Mouse (Mus musculus) lung, embryonic 15.5 days (tissue): ENCODE measurements around the gene Stk4. TPM values are rescaled to one million over a fixed set of nuclear protein-coding genes. Genes with fewer than 3 reads are reported as not detected.
A peak's percentile ranks its signal among the peaks of the same experiment; 100 is the strongest.

Experiments
- ATAC-seq: fragments of 200-750 bp; cut with Nextera tagmentation; 2 replicates; pipeline ENCODE4 v1.8.0; 2017; ENCODE audit warnings: moderate number of reproducible peaks, borderline replicate concordance; ENCODE audit not compliant: low FRiP score, low TSS enrichment; ENCODE audit errors: extremely low read depth
- H3K27ac ChIP-seq: fragments of 300-500 bp; sonication (generic); 2 replicates; pipeline ENCODE4 v1.5.1; 2015; ENCODE audit warnings: moderate library complexity, mild to moderate bottlenecking, inconsistent platforms
- H3K27me3 ChIP-seq: fragments of 300-500 bp; sonication (generic); 2 replicates; pipeline ENCODE4 v1.6.1; 2015; ENCODE audit warnings: inconsistent platforms
- H3K36me3 ChIP-seq: fragments of 300-500 bp; sonication (generic); 2 replicates; pipeline ENCODE4 v1.6.1; 2015; ENCODE audit warnings: inconsistent platforms
- H3K4me1 ChIP-seq: fragments of 300-500 bp; sonication (generic); 2 replicates; pipeline ENCODE4 v1.6.1; 2015; ENCODE audit warnings: inconsistent platforms
- H3K4me2 ChIP-seq: fragments of 300-500 bp; sonication (generic); 2 replicates; pipeline ENCODE4 v1.6.1; 2015; ENCODE audit warnings: inconsistent platforms, mild to moderate bottlenecking, moderate library complexity
- H3K4me3 ChIP-seq: fragments of 300-500 bp; sonication (generic); 2 replicates; pipeline ENCODE4 v1.5.1; 2015; ENCODE audit warnings: mild to moderate bottlenecking, inconsistent platforms
- H3K9ac ChIP-seq: fragments of 300-500 bp; sonication (generic); 2 replicates; pipeline ENCODE4 v1.6.1; 2015; ENCODE audit warnings: inconsistent platforms
- H3K9me3 ChIP-seq: fragments of 300-500 bp; sonication (generic); 2 replicates; pipeline ENCODE4 v1.6.1; 2016; ENCODE audit warnings: inconsistent platforms
- WGBS: fragments of 180-500 bp; shearing (Covaris S2); methylation state at CpG from one replicate; pipeline ENCODE4 v1.1.7; 2015; 5-methylcytosine and 5-hydroxymethylcytosine counted together
- polyA plus RNA-seq: library from polyadenylated mRNA; unstranded; fragments of >200 nt; fragmentation: Nextera tagmentation; extraction: Ambion mirVana; gene quantifications from 2 replicates; pipeline ENCODE4 v1.2.1, GENCODE M21; 2015

Gene Stk4
- polyA plus RNA-seq, 1 experiment from 2014 or later, result 23.2 TPM

DNA sequence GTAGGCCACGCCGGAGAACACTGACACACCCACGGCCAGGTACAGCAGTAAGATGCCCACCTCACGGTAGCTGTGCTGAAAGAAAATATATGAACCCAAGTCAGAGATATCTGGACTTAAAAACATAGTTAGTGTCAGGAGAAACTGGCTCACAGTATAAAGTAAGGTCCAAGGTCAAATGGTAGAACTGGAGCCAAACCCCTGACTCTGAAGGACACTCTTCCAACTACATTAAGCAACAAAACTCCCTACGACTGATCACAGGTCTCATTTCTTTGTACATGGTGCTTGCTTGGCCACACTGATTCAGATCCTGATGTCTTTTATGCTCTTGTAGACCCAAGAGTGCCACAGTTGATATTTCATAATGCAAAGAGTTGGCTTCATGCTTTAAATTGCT lies 94.8 kb downstream of the Stk4 start:
- ATAC-seq, result no peak

DNA sequence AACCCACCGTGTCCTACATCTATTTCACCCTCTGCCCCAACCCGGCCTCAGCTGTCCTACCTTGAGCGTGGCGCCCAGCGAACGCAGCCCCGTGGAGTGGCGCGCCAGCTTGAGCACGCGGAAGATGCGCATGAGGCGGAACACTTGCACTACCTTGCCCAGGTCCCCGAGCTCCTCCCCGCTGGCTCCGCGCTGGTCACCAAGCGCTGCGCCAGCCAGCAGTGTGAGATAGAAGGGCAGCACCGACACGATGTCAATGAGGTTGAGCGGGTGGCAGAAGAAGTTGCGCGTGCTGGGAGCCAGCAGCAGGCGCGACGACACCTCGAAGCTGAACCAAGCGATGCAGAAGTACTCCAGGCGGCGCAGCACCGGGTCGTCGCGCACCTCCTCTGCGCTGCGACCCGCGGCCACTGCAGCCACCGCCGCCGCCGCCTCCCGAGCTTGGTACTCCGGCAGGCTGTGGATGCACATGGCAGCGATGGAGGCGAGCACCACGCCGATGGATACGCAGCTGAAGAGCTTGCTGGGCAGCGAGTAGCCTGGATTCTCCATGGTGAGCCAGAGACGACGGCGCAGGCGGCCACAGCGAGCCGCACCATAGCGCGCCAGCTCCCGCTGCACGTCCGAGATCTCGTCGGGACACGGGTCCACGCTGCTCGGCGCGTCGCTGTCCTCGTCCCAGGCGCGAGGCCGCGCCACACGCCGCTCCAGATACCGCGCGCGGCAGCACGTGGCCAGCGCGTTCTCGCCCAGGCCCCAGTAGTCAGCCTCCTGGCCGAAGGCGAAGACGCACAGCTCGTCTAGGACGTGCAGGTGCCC lies 97.8 kb downstream of the Stk4 start:
- Histone ChIP-seq H3K36me3 (no peaks in the 10 kb centered on the region), H3K4me2 (peak overlapping the region; percentile 60), H3K9ac (no peak overlapping the region), H3K9me3 (no peaks in the 10 kb centered on the region), H3K4me1 (peaks cover 19% of the 10 kb centered on the region), H3K27ac (no peak overlapping the region), H3K27me3 (peaks cover 75% of the 10 kb centered on the region), H3K4me3 (peak overlapping the region; percentile 29)
- peak; percentile 34; the same call in 1 of the 2 replicates for ATAC-seq
- WGBS, result 10% methylated on average over 90 of the region's 90 CpGs

More for the DNA sequence above, 94.8 kb downstream of the Stk4 start:
- H3K4me3 ChIP-seq, result no peak overlapping the region
- no peak overlapping the region for H3K4me2 ChIP-seq
- peaks cover 46% of the 10 kb centered on the region for H3K27me3 ChIP-seq
- 88% methylated on average over 5 of the region's 5 CpGs for WGBS
- H3K36me3 ChIP-seq, result no peaks in the 10 kb centered on the region
- H3K9ac ChIP-seq, result no peak overlapping the region
- no peak overlapping the region for H3K27ac ChIP-seq
- no peaks in the 10 kb centered on the region for H3K9me3 ChIP-seq
- H3K4me1 ChIP-seq, result peaks cover 12% of the 10 kb centered on the region

DNA sequence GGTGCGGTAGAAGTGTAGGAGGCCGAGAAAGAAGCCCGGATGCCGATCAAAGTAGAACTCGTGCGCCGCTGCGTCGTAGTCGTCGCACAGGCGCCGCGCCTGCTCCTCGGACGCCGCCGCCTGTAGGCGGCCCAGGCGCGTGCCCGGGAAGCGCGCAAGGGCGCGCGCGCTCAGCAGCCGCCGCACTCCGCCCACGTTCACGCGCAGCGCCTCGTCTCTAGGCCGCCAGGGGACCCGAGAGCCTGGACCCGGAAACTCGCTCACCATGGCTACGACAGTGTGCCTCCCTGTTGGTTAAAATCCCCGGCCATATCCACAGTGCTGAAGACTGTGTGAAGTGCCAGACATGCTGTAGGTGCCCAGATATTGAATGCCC lies 98.4 kb downstream of the Stk4 start:
- H3K9ac ChIP-seq, result no peak overlapping the region
- no peak for ATAC-seq

DNA sequence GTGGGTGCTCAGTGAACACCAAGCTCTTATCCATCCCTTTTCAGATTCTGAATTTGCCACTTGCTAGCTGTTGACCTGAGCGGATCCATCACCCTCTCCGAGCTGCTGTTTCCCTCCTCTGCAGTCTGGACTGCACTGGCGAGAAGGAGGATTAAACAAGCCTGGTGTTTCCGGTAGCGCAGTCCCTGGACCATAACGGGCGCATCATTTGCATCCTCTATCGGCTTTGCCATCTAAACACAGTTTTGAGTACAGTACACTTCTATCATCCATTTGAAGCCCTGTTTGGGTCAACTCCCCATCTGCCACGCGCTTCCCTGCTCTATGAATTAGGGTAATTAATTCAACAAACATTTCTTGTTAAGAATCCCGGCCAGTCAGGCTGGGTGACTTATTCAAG lies 100.2 kb downstream of the Stk4 start:
- H3K27me3 ChIP-seq, result peaks cover 85% of the 10 kb centered on the region
- WGBS, result 6% methylated on average over 11 of the region's 11 CpGs
- no peak overlapping the region; the same call in 1 of the 2 replicates for H3K4me2 ChIP-seq
- H3K4me1 ChIP-seq, result peaks cover 19% of the 10 kb centered on the region
- no peaks in the 10 kb centered on the region for H3K9me3 ChIP-seq
- H3K9ac ChIP-seq, result no peak overlapping the region
- H3K4me3 ChIP-seq, result no peak overlapping the region
- no peaks in the 10 kb centered on the region for H3K36me3 ChIP-seq
- ATAC-seq, result no peak
- no peak overlapping the region for H3K27ac ChIP-seq

More for the DNA sequence above, 98.4 kb downstream of the Stk4 start:
- no peak overlapping the region for H3K27ac ChIP-seq
- no peaks in the 10 kb centered on the region for H3K9me3 ChIP-seq
- peak overlapping the region; percentile 29 for H3K4me3 ChIP-seq
- H3K4me2 ChIP-seq, result peak overlapping the region; percentile 60
- peaks cover 19% of the 10 kb centered on the region for H3K4me1 ChIP-seq
- peaks cover 80% of the 10 kb centered on the region for H3K27me3 ChIP-seq
- WGBS, result 8% methylated on average over 42 of the region's 42 CpGs
- H3K36me3 ChIP-seq, result no peaks in the 10 kb centered on the region

DNA sequence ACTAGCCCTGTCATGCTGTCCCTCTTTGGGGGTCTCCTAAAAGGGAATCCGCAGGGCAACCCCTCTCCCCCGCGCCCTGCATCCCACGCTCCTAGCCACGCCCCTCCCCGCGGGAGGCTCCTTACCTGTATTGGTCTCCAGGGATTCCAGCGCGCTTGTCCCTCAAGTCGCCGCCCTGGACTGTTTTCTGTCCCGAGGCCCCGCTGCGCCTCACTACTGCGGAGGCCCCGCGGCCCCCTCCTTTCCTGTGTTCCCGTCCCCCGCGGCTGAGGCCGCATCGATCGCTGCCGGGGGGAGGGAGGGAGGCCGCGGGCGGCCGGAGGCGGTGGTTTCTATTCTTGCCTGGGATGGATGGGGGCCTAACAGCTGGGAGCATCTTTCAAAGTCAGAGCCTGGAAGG lies 100.8 kb downstream of the Stk4 start, which contains the start of gene Kcns1:
Gene Kcns1 (minus strand): TSS at position 212 of the 400 bp plus-strand sequence.
- Histone ChIP-seq H3K27me3 (peaks cover 79% of the 10 kb centered on the region), H3K27ac (no peak within 1 kb of the TSS), H3K36me3 (no peaks in the 10 kb centered on the region), H3K4me3 (peak within 1 kb of the TSS; percentile 25), H3K4me2 (peak within 1 kb of the TSS; percentile 51), H3K4me1 (peaks cover 19% of the 10 kb centered on the region), H3K9me3 (no peaks in the 10 kb centered on the region), H3K9ac (no peak within 1 kb of the TSS)
- ATAC-seq, result no peak
- under 1% methylated on average over 23 of the region's 29 CpGs for WGBS

DNA sequence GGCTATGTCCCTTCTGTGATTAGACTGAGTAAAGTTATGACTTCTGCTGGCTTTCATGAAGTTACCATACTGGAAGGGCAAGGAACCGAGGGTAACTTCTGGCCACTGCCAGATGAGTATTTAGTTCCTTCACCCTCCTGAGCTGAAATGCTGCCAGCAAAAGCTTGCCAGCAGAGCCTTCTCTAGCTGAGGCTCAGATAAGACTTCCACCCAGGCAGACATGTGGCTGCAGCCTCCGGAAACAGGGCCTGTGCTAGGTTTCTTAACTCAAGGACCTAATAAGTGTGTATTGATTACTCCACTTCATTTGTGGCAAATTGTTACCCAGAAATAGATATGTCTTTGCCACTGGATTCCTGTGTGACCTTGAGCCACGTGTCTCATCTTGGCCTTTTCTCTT lies 103.3 kb downstream of the Stk4 start:
- no peak for ATAC-seq
- H3K27ac ChIP-seq, result no peak overlapping the region
- H3K27me3 ChIP-seq, result peaks cover 59% of the 10 kb centered on the region
- H3K36me3 ChIP-seq, result no peaks in the 10 kb centered on the region
- peaks cover 10% of the 10 kb centered on the region for H3K4me1 ChIP-seq
- H3K9ac ChIP-seq, result no peak overlapping the region
- no peaks in the 10 kb centered on the region for H3K9me3 ChIP-seq
- 53% methylated on average over 3 of the region's 3 CpGs for WGBS
- no peak overlapping the region for H3K4me2 ChIP-seq
- no peak overlapping the region for H3K4me3 ChIP-seq

DNA sequence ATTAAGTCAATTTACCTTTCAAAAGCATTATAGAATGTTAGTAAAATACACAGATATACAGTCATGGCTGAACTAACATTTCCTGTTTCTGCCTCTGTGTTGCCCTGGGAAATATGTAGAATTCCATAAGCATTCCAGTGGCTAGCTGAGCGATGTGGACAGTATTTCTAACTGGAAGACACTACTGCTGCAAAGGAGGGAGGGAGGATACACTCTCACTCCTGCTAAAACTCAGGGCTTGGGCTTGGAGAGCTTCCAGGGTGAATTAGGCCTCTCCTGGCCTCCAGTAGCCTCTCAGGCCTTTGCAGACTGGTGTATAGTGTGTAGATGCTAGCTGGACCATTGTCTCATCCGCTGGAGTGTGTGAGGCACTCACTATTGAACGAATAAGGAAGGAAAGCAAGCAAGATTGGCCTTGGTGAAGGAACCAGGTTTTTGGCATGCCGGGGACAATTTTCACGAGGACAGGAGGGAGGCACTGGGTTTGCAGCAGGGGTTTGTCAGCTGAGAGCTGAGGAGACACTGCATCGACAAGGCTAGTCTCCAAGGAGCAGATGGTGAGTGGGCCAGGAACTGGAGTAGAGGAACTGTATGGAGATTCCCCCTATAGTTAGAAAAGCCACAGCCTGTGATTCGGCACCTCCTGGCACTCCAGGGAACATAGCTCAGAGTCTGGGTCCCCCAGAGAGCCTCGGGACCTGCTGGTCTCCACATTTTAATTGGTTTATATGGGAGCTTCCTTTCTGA lies 104.7 kb downstream of the Stk4 start:
- H3K4me1 ChIP-seq, result peaks cover 7% of the 10 kb centered on the region; the same call in 1 of the 2 replicates
- H3K4me3 ChIP-seq, result no peak overlapping the region
- no peak overlapping the region for H3K4me2 ChIP-seq
- peaks cover 45% of the 10 kb centered on the region for H3K27me3 ChIP-seq
- H3K27ac ChIP-seq, result no peak overlapping the region
- no peaks in the 10 kb centered on the region for H3K36me3 ChIP-seq
- WGBS, result 60% methylated on average over 8 of the region's 8 CpGs
- no peak overlapping the region for H3K9ac ChIP-seq
- no peak for ATAC-seq
- H3K9me3 ChIP-seq, result no peaks in the 10 kb centered on the region

DNA sequence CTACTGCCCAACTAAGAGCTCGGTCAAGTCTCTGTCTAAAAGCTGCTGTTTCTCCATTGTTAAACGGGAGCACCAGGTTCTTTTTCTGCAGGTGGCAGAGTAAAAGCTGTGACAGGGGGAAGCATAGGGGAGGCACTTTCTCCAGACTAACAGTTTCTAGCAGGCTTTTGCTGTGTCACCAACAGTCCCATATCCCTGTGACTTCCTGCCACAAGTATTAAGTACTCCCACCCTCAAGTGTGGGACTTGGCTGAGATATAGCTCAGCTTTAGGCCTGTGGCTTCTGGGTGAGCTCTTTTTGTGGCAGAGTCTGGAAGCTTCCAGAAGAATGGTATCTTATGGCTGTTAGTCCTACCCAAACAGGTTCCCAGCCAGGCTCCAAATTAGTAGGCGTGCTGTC lies 105.7 kb downstream of the Stk4 start:
- H3K36me3 ChIP-seq, result no peaks in the 10 kb centered on the region
- WGBS, result 67% methylated on average over 3 of the region's 3 CpGs
- H3K9ac ChIP-seq, result no peak overlapping the region
- ATAC-seq, result no peak
- no peak overlapping the region for H3K4me3 ChIP-seq
- H3K4me2 ChIP-seq, result no peak overlapping the region
- H3K27me3 ChIP-seq, result peaks cover 35% of the 10 kb centered on the region
- H3K27ac ChIP-seq, result no peak overlapping the region
- H3K4me1 ChIP-seq, result peaks cover 3% of the 10 kb centered on the region; the same call in 1 of the 2 replicates
- H3K9me3 ChIP-seq, result no peaks in the 10 kb centered on the region

DNA sequence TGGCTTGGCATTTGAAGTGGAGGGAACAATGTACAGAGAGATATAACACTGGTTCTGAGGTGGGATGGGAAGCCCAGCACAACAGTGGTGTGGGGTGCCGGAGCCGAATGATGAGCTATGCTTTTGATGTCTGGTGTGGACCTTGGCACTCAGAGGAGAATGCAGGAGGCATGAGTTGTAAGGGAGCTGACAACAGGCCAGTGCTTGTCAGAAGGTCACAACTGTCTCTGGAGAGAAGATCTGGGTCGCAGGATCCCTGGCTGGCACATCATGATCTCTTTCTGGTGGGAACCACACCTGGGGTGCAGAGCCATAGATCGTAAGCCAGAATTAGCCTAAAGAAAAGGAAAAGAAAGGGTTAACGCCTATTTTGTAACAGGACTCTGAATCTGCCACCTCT lies 107.7 kb downstream of the Stk4 start:
- Histone ChIP-seq H3K36me3 (no peaks in the 10 kb centered on the region), H3K9me3 (no peaks in the 10 kb centered on the region), H3K4me2 (no peak overlapping the region), H3K27me3 (peaks cover 16% of the 10 kb centered on the region), H3K4me3 (no peak overlapping the region), H3K9ac (no peak overlapping the region), H3K4me1 (no peaks in the 10 kb centered on the region), H3K27ac (no peak overlapping the region)
- WGBS, result 78% methylated on average over 5 of the region's 5 CpGs
- no peak for ATAC-seq

DNA sequence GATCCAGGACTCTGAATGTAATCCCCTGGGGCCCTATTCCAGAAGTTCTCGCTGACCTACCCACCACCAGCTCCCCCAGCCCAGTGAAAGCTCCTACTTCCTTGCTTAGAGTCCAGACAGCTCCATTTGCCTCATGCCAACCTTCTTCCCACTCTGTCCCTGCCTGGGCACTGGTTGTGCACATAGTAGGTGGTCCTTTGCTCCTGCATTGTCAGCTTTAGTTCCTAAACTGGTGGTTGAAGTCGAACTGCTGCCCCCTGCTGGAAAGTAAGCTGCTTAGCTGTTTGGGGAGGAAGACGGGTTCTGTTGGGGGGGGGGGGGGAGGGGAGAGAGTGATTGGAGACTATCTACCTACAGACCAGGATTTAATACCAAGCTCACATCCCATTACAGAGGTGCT lies 110.0 kb downstream of the Stk4 start:
- no peak for ATAC-seq
- WGBS, result 47% methylated on average over 3 of the region's 3 CpGs
- no peaks in the 10 kb centered on the region for H3K9me3 ChIP-seq
- no peaks in the 10 kb centered on the region for H3K36me3 ChIP-seq
- H3K4me1 ChIP-seq, result no peaks in the 10 kb centered on the region; the same call in 1 of the 2 replicates
- no peak overlapping the region for H3K9ac ChIP-seq
- no peak overlapping the region for H3K27ac ChIP-seq
- H3K4me2 ChIP-seq, result no peak overlapping the region
- no peak overlapping the region for H3K4me3 ChIP-seq
- H3K27me3 ChIP-seq, result peaks cover 5% of the 10 kb centered on the region; the same call in 1 of the 2 replicates

DNA sequence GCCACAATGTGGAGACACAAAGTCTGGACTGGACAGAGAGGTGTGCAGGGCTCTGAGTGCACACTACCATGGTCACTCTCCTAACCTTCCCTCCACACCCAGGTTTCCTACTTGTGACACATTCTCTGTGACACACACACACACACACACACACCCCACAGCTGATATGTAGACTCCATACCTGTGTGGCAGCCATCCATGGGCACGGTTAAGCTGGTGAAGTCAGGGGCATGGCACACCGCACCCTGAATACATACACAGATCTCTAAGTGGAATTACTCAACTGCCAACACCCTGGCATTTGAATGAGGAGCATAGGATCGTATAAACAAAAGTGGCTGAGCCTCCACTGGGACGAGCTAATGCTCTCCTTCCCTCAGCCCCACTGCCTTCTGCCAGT lies 110.6 kb downstream of the Stk4 start:
- Histone ChIP-seq H3K9me3 (no peaks in the 10 kb centered on the region), H3K4me2 (no peak overlapping the region), H3K27ac (no peak overlapping the region), H3K4me1 (no peaks in the 10 kb centered on the region; the same call in 1 of the 2 replicates), H3K9ac (no peak overlapping the region), H3K36me3 (no peaks in the 10 kb centered on the region), H3K4me3 (no peak overlapping the region), H3K27me3 (peaks cover 5% of the 10 kb centered on the region; the same call in 1 of the 2 replicates)
- 0 out of 2 replicates have a peak, but pooled peaks have one; percentile 10 for ATAC-seq
- WGBS, result 65% methylated on average over 4 of the region's 4 CpGs
